Mouse (Mus musculus) testis, adult 2 months (tissue): Measurements from ENCODE around the gene Trim52. TPM values are rescaled to one million over a fixed set of nuclear protein-coding genes. Genes with fewer than 3 reads are reported as not detected.

ENCODE experiments used
- H3K27ac ChIP-seq: fragments of 200-500 bp; 2 replicates; pipeline ENCODE4 v1.5.1; 2012; ENCODE audit warnings: low read depth, low read length; ENCODE audit not compliant: control insufficient read depth, insufficient read depth
- H3K27me3 ChIP-seq: fragments of 200-500 bp; 2 replicates; pipeline ENCODE4 v1.6.1; 2012; ENCODE audit warnings: mild to moderate bottlenecking, low read length, moderate library complexity; ENCODE audit not compliant: control insufficient read depth, insufficient read depth
- H3K36me3 ChIP-seq: fragments of 200-500 bp; 2 replicates; pipeline ENCODE4 v1.6.1; 2012; ENCODE audit warnings: mild to moderate bottlenecking, low read length; ENCODE audit not compliant: control insufficient read depth, insufficient read depth
- H3K4me1 ChIP-seq: fragments of 200-500 bp; 2 replicates; pipeline ENCODE4 v1.6.1; 2012; ENCODE audit warnings: low read length; ENCODE audit not compliant: control insufficient read depth, insufficient read depth
- H3K4me3 ChIP-seq: fragments of 200-500 bp; 2 replicates; pipeline ENCODE4 v1.5.1; 2012; ENCODE audit warnings: low read depth, mild to moderate bottlenecking, low read length, moderate library complexity, mixed read lengths; ENCODE audit not compliant: control insufficient read depth
- CTCF ChIP-seq: fragments of 200-500 bp; IDR thresholded peaks from 2 replicates; pipeline ENCODE4 v1.5.1; 2012; ENCODE audit warnings: low read depth, mild to moderate bottlenecking, inconsistent platforms, low read length, moderate library complexity; ENCODE audit not compliant: control insufficient read depth, insufficient read depth, insufficient replicate concordance
- POLR2A ChIP-seq: fragments of 200-500 bp; IDR thresholded peaks from 2 replicates; pipeline ENCODE4 v1.6.1; 2012; ENCODE audit warnings: low read depth, mild to moderate bottlenecking, inconsistent platforms, low read length, moderate library complexity; ENCODE audit not compliant: control insufficient read depth
- polyA plus RNA-seq: library from polyadenylated mRNA; depleted of rRNA; stranded (reverse); fragments of >200 nt; gene quantifications from 2 replicates; pipeline ENCODE4 v1.2.3, GENCODE M21; 2012; rRNA removed

Trim52 gene
- polyA plus RNA-seq, result 39.5 and 44.7 TPM in 2 replicates

DNA sequence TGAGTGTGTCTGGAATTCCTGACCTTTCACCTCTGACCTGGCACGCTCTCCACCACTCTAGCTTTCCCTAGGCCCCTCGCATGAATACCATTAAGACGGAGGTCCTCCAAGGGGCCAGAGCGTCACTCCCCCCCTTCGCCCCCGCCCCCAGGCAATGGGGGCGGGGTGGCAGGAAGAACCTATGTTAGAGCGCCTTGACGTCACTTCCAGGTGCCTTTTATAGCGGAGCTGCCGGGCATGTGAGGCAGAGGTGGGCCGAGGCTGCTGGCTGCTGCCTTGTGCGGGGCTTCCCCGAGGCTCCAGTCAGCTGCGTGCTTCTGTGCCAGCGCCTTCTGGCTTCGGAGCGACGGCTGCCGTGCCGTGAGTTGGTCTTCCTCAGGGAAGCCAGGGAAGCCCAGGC lies at the start of gene Trim52:
TSS of gene Trim52 (plus strand) at position 219 of the 400 bp plus-strand sequence.
- Histone ChIP-seq H3K36me3 (no peaks in the 10 kb centered on the region), H3K27me3 (no peaks in the 10 kb centered on the region), H3K4me3 (peak within 1 kb of the TSS; percentile 94), H3K27ac (peak within 1 kb of the TSS; percentile 88), H3K4me1 (peaks cover 9% of the 10 kb centered on the region)
- TF ChIP-seq CTCF (no peak), POLR2A (peak; percentile 100)

DNA sequence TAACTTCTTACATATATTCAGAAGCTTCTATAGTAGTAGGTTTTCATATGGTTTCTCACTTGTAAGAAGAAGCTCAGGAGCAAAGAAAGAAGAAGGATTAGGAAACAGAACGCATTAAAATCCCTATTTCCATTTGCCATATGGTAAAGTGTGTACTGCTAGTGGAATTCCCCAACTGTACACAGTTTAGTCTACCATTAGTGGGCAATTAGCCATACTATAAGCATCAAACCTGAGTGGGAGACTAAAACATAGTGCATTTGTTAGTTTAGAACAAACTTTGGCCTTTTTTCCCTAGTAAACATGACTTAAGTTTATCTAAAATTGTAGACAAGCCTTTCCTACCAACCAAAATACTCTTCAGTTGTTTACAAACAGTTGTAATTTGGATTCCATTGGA lies 33.4 kb upstream of the Trim52 start:
- H3K36me3 ChIP-seq, result no peaks in the 10 kb centered on the region
- no peaks in the 10 kb centered on the region for H3K4me1 ChIP-seq
- H3K27ac ChIP-seq, result no peak overlapping the region
- TF ChIP-seq POLR2A (no peak), CTCF (no peak)
- no peak overlapping the region for H3K4me3 ChIP-seq
- H3K27me3 ChIP-seq, result no peaks in the 10 kb centered on the region

- no peak for TF ChIP-seq CTCF
- TF ChIP-seq POLR2A, result no peak
- Histone ChIP-seq H3K36me3 (no peaks in the 10 kb centered on the region), H3K27me3 (no peaks in the 10 kb centered on the region), H3K4me1 (no peaks in the 10 kb centered on the region), H3K27ac (no peak overlapping the region), H3K4me3 (no peak overlapping the region)
These were observed 30.6 kb upstream of the Trim52 start for GRCm38 (mm10) chr14:106075181-106076064.

DNA sequence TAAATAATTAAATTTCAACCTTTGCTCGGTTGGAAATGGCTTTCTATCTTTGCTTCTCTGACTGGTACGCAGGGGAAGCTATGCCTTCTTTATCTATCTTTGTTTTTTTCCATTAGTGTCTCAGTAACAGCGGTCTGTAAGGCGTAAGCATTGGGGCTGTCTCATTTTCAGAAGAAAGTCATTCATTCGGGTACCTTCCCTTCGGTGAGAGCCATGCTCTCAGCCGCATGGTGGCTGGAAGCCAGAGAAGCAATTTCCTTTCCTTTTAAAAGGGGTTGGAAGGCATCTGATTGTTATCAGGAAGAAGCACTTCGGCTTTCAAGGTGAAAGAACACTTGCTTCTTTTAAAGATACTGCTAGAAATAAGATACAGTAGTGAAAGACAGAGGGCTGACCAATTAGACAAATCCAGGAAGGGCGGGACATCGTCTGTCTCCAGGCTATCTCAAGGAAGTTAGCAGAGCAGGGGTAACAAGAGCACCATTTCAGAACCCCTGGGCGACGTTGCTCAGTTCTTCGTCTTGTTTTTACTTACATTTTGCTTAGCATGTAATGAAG lies 17.4 kb upstream of the Trim52 start:
- H3K27ac ChIP-seq, result no peak overlapping the region
- no peak overlapping the region for H3K4me3 ChIP-seq
- H3K36me3 ChIP-seq, result no peaks in the 10 kb centered on the region
- TF ChIP-seq CTCF, result no peak
- no peak for TF ChIP-seq POLR2A
- no peaks in the 10 kb centered on the region for H3K27me3 ChIP-seq
- H3K4me1 ChIP-seq, result no peaks in the 10 kb centered on the region

DNA sequence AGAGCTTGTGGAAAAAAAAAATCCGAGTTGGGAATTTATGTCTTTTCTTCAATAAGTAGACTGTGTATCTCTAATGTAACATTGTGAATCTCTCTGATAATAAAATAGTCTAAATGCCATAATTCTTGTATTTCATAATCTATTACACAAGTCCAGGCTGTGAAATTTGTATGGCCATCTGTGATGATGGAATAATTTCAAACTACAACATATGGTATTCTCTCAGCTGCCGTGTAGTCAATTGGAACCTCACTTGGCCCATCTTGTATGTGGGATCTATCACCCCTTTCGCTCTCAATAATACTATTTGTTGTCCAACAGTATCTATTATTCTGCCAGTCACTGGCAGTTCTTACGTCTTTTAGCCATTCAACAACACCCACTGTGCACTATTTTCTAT lies 9.2 kb upstream of the Trim52 start:
- no peaks in the 10 kb centered on the region for H3K36me3 ChIP-seq
- H3K4me3 ChIP-seq, result no peak overlapping the region
- H3K4me1 ChIP-seq, result peaks cover 4% of the 10 kb centered on the region
- H3K27me3 ChIP-seq, result no peaks in the 10 kb centered on the region
- TF ChIP-seq POLR2A (no peak), CTCF (no peak)
- no peak overlapping the region for H3K27ac ChIP-seq

DNA sequence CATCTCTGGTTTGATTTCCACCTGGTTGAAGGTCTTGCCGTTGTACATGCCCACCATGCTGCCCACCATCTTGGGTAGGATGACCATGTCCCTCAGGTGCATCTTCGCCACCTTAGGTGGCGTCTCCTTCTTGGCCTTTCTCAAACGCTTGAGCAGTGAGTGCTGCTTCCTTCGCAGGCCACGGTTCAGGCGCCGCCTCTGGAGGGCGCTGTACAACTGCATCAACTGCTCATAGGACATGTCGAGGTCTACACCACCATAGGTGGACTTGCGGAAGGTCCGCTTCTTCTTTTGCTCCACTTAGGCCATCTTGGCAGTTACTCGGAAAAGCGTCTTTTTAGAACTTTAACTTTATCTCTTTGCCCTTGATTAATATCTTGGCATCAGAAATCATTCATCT lies 5.1 kb upstream of the Trim52 start:
- peaks cover 4% of the 10 kb centered on the region for H3K4me1 ChIP-seq
- H3K36me3 ChIP-seq, result no peaks in the 10 kb centered on the region
- H3K27ac ChIP-seq, result no peak overlapping the region
- TF ChIP-seq POLR2A, result no peak
- TF ChIP-seq CTCF, result peak; percentile 51; the same call in 1 of the 2 replicates
- H3K27me3 ChIP-seq, result no peaks in the 10 kb centered on the region
- H3K4me3 ChIP-seq, result peak overlapping the region; percentile 18; the same call in 1 of the 2 replicates

DNA sequence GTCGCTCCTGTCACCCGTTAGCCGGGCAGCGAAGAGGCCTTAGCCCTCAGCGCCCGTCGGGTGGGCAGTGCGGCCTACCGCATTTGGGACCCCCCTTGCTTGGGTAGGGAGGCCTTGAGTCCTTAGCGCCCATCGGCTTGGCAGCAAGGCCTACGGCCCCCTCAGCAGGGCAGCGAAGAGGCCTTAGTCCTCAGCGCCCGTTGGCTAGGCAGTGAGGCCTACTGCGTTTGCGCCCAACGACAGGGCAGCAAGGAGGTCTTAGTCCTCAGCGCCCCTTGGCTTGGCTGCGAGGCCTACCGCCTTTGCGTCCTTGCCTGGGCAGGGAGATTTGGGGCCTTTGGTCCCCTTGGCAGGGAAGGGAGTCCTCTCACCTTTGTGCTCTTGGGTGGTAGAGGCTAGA lies 427 bp downstream of the Trim52 start:
- peak overlapping the region; percentile 88 for H3K27ac ChIP-seq
- H3K4me1 ChIP-seq, result peaks cover 9% of the 10 kb centered on the region
- peak overlapping the region; percentile 94 for H3K4me3 ChIP-seq
- no peak for TF ChIP-seq POLR2A
- no peak for TF ChIP-seq CTCF
- H3K27me3 ChIP-seq, result no peaks in the 10 kb centered on the region
- no peaks in the 10 kb centered on the region for H3K36me3 ChIP-seq

GRCm38 (mm10) chr14:106119371-106119770 lies 13.4 kb downstream of the Trim52 start:
- TF ChIP-seq POLR2A (no peak), CTCF (no peak)
- Histone ChIP-seq H3K4me3 (no peak overlapping the region), H3K4me1 (no peaks in the 10 kb centered on the region), H3K36me3 (no peaks in the 10 kb centered on the region), H3K27me3 (no peaks in the 10 kb centered on the region), H3K27ac (no peak overlapping the region)
